ENCODE assay signal across 1 mouse cellular context in the genomic region with DNA sequence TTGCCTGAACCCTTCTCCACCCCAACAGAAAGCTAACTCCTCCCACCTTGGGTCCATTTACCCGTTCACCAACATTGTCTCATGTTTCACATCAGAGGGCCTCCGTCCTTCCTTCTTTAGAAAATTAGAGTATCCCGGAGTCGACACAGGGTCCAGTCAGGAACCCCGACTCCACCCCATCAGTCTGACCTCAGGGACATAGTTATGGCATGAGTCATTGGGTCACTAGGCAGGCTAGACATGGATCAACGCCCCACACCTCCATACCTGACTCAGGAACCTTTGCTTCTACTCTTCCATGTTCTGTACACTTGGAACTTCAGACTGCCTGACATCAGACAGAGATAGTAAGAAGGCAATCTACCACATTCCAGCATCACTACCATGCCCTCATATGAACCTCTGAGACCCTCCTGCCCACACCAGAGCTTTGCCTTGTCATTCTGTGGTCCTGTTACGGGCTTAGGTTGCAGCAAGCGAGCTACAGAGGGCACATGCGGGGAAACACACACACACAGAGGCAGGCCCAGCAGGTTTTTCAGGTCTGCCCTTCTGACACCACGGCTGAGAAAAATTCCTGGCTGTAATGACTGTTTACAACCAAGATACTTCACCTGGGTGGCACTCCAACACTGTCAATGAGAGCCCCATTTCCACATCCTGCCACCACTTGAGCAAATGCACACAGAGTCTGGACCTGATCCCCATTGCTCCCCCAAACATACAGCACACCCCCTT.
A peak's percentile ranks its signal among the peaks of the same experiment; 100 is the strongest.
TF ChIP-seq lines count a peak whose summit lies in the region.

No protein-coding gene starts in this region.

TF ChIP-seq in MEL, 35 proteins besides CTCF, POLR2A, EP300 and RAD21:
- no peak; the same call in 1 of the 2 replicates for TF ChIP-seq MAX (IDR thresholded peaks at IDR 0.05; ENCODE audit: low read length)
- TF ChIP-seq ETS1 (IDR thresholded peaks at IDR 0.05; ENCODE audit: low read depth, low read length), result 0 out of 2 replicates have a peak, but pooled peaks have one; percentile 2
